Mouse (Mus musculus) heart, embryonic 10.5 days (tissue): ENCODE data around the gene Tnfsf15. TPM values are rescaled to one million over a fixed set of nuclear protein-coding genes. Genes with fewer than 3 reads are reported as not detected.

Source experiments
- DNase-seq: peaks from one replicate; pipeline ENCODE4 v3.0.0-alpha.2; 2017; ENCODE audit warnings: low spot score
- H3K27ac ChIP-seq: fragments of 300-500 bp; sonication (generic); 2 replicates; pipeline ENCODE4 v1.5.1; 2016; ENCODE audit warnings: mild to moderate bottlenecking
- H3K27me3 ChIP-seq: fragments of 300-500 bp; sonication (generic); 2 replicates; pipeline ENCODE4 v1.6.1; 2016; ENCODE audit warnings: mild to moderate bottlenecking; ENCODE audit not compliant: poor library complexity, insufficient read depth, severe bottlenecking
- H3K36me3 ChIP-seq: fragments of 300-500 bp; sonication (generic); 2 replicates; pipeline ENCODE4 v1.6.1; 2016; ENCODE audit warnings: mild to moderate bottlenecking, moderate library complexity
- H3K4me1 ChIP-seq: fragments of 300-500 bp; sonication (generic); 2 replicates; pipeline ENCODE4 v1.6.1; 2016; ENCODE audit warnings: mild to moderate bottlenecking
- H3K4me3 ChIP-seq: fragments of 300-500 bp; sonication (generic); 2 replicates; pipeline ENCODE4 v1.5.1; 2016; ENCODE audit warnings: mild to moderate bottlenecking, moderate library complexity
- H3K9me3 ChIP-seq: fragments of 300-500 bp; sonication (generic); 2 replicates; pipeline ENCODE4 v1.6.1; 2016; ENCODE audit warnings: mild to moderate bottlenecking, moderate library complexity
- WGBS: fragments of 180-500 bp; shearing (Covaris S2); methylation state at CpG from one replicate; pipeline ENCODE4 v1.1.7; 2016; 5-methylcytosine and 5-hydroxymethylcytosine counted together
- polyA plus RNA-seq: library from polyadenylated mRNA; unstranded; fragments of >200 nt; fragmentation: Nextera tagmentation; extraction: Ambion mirVana; gene quantifications from 2 replicates; pipeline ENCODE4 v1.2.1, GENCODE M21; 2016

Tnfsf15 gene
- polyA plus RNA-seq, 1 experiment from 2014 or later = 0.19 TPM

- no peaks in the 10 kb centered on the region for H3K36me3 ChIP-seq
Observed at GRCm38 (mm10) chr4:63696921-63697320, 48.0 kb downstream of the Tnfsf15 start.

GRCm38 (mm10) chr4:63692351-63692750 is 52.6 kb downstream of the Tnfsf15 start:
- Histone ChIP-seq H3K4me1 (no peaks in the 10 kb centered on the region), H3K27me3 (no peaks in the 10 kb centered on the region), H3K36me3 (no peaks in the 10 kb centered on the region), H3K9me3 (no peaks in the 10 kb centered on the region), H3K27ac (no peak overlapping the region), H3K4me3 (no peak overlapping the region)
- no peak for DNase-seq

More at GRCm38 (mm10) chr4:63696921-63697320, 48.0 kb downstream of the Tnfsf15 start:
- Histone ChIP-seq H3K9me3 (no peaks in the 10 kb centered on the region), H3K4me3 (no peak overlapping the region), H3K27me3 (no peaks in the 10 kb centered on the region), H3K27ac (no peak overlapping the region), H3K4me1 (no peaks in the 10 kb centered on the region)
- no peak for DNase-seq
- WGBS = 79% methylated on average over 4 of the region's 4 CpGs

GRCm38 (mm10) chr4:63687429-63687828 is 57.5 kb downstream of the Tnfsf15 start:
- WGBS = 62% methylated on average over 8 of the region's 8 CpGs
- Histone ChIP-seq H3K36me3 (no peaks in the 10 kb centered on the region), H3K9me3 (no peaks in the 10 kb centered on the region), H3K27me3 (no peaks in the 10 kb centered on the region; the same call in 1 of the 2 replicates), H3K27ac (no peak overlapping the region), H3K4me3 (no peak overlapping the region), H3K4me1 (no peaks in the 10 kb centered on the region)
- DNase-seq = no peak

- H3K27ac ChIP-seq = no peak overlapping the region
- no peak for DNase-seq
- H3K4me3 ChIP-seq = no peak overlapping the region
Observed at GRCm38 (mm10) chr4:63686157-63686556, 58.8 kb downstream of the Tnfsf15 start.

GRCm38 (mm10) chr4:63685253-63685525 is 59.7 kb downstream of the Tnfsf15 start:
- H3K4me3 ChIP-seq = no peak overlapping the region
- no peaks in the 10 kb centered on the region; the same call in 1 of the 2 replicates for H3K27me3 ChIP-seq
- H3K9me3 ChIP-seq = no peaks in the 10 kb centered on the region
- no peaks in the 10 kb centered on the region for H3K36me3 ChIP-seq
- H3K27ac ChIP-seq = no peak overlapping the region
- no peaks in the 10 kb centered on the region for H3K4me1 ChIP-seq
- 57% methylated on average over 4 of the region's 4 CpGs for WGBS
- DNase-seq = no peak

More at GRCm38 (mm10) chr4:63686157-63686556, 58.8 kb downstream of the Tnfsf15 start:
- H3K9me3 ChIP-seq = no peaks in the 10 kb centered on the region
- no peaks in the 10 kb centered on the region; the same call in 1 of the 2 replicates for H3K27me3 ChIP-seq
- no peaks in the 10 kb centered on the region for H3K4me1 ChIP-seq
- H3K36me3 ChIP-seq = no peaks in the 10 kb centered on the region

GRCm38 (mm10) chr4:63684412-63685252 is 60.3 kb downstream of the Tnfsf15 start:
- Histone ChIP-seq H3K27me3 (no peaks in the 10 kb centered on the region; the same call in 1 of the 2 replicates), H3K4me3 (no peak overlapping the region), H3K36me3 (no peaks in the 10 kb centered on the region), H3K4me1 (no peaks in the 10 kb centered on the region), H3K27ac (no peak overlapping the region), H3K9me3 (no peaks in the 10 kb centered on the region)
- WGBS = 82% methylated on average over 10 of the region's 10 CpGs
- DNase-seq = no peak

GRCm38 (mm10) chr4:63683716-63684115 is 61.2 kb downstream of the Tnfsf15 start:
- DNase-seq = no peak
- H3K4me3 ChIP-seq = no peak overlapping the region
- WGBS = 88% methylated on average over 6 of the region's 6 CpGs
- no peak overlapping the region for H3K27ac ChIP-seq
- no peaks in the 10 kb centered on the region; the same call in 1 of the 2 replicates for H3K27me3 ChIP-seq
- no peaks in the 10 kb centered on the region for H3K9me3 ChIP-seq
- H3K36me3 ChIP-seq = no peaks in the 10 kb centered on the region
- no peaks in the 10 kb centered on the region for H3K4me1 ChIP-seq

- DNase-seq = no peak
- Histone ChIP-seq H3K4me3 (no peak overlapping the region), H3K4me1 (no peaks in the 10 kb centered on the region), H3K36me3 (no peaks in the 10 kb centered on the region), H3K27ac (no peak overlapping the region), H3K9me3 (no peaks in the 10 kb centered on the region), H3K27me3 (no peaks in the 10 kb centered on the region; the same call in 1 of the 2 replicates)
- 87% methylated on average over 11 of the region's 11 CpGs for WGBS
Observed at GRCm38 (mm10) chr4:63683056-63683455, 61.9 kb downstream of the Tnfsf15 start.

GRCm38 (mm10) chr4:63682441-63682840 is 62.5 kb downstream of the Tnfsf15 start:
- H3K36me3 ChIP-seq = no peaks in the 10 kb centered on the region
- H3K27me3 ChIP-seq = no peaks in the 10 kb centered on the region; the same call in 1 of the 2 replicates
- H3K9me3 ChIP-seq = no peaks in the 10 kb centered on the region
- no peaks in the 10 kb centered on the region for H3K4me1 ChIP-seq
- DNase-seq = no peak
- no peak overlapping the region for H3K4me3 ChIP-seq
- WGBS = 76% methylated on average over 2 of the region's 2 CpGs
- H3K27ac ChIP-seq = no peak overlapping the region

- 79% methylated on average over 3 of the region's 3 CpGs for WGBS
- H3K27me3 ChIP-seq = no peaks in the 10 kb centered on the region; the same call in 1 of the 2 replicates
- no peaks in the 10 kb centered on the region for H3K36me3 ChIP-seq
- no peaks in the 10 kb centered on the region for H3K4me1 ChIP-seq
- H3K4me3 ChIP-seq = no peak overlapping the region
- DNase-seq = no peak
- H3K9me3 ChIP-seq = no peaks in the 10 kb centered on the region
- no peak overlapping the region for H3K27ac ChIP-seq
Observed at GRCm38 (mm10) chr4:63681557-63681956, 63.4 kb downstream of the Tnfsf15 start.

Other genes starting within 250 kb of the Tnfsf15 start
- 4.0 and 5.3 TPM in 2 replicates for gene Whrn, start 249.1 kb downstream of the Tnfsf15 start, polyA plus RNA-seq
- gene Atp6v1g1, start 200.3 kb downstream of the Tnfsf15 start, polyA plus RNA-seq = 190 and 227 TPM in 2 replicates
- gene Tmem268, start 186.3 kb downstream of the Tnfsf15 start, polyA plus RNA-seq = 7.9 and 9.3 TPM in 2 replicates
- not detected in 2 replicates for gene Gm11213, start 139.9 kb downstream of the Tnfsf15 start, polyA plus RNA-seq
- gene Tex48, start 122.7 kb downstream of the Tnfsf15 start, polyA plus RNA-seq = not detected in 2 replicates
- not detected in 2 replicates for gene Gm11214, start 81.7 kb downstream of the Tnfsf15 start, polyA plus RNA-seq
- not detected in 2 replicates for gene Tnfsf8, start 116.2 kb upstream of the Tnfsf15 start, polyA plus RNA-seq